Mouse (Mus musculus): ENCODE measurements around the gene Gm12117.

DNA sequence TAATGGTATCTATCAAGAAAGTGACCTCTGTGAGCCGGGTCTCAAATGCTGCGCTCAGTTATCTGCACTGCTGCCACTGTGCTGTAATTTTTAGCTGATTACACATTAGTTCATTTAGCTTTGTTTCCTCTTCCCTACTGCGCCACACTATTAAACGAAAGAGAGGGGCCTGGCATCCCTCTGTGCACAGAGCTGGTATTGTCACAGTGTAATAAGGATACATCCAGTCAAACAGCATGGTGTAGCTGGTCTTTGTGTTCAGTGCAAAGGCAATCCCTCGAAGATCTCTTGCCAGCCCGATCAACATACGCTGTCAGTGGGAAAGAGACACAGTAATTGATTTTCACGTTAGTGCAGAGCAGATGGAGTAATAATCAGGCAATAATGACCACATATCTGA lies 20.6 kb upstream of the Gm12117 start:
- TF ChIP-seq CTCF (conservative IDR thresholded peaks at IDR 0.05; ENCODE audit: low read length) (no peak), NANOG (IDR thresholded peaks at IDR 0.05; ENCODE audit: borderline replicate concordance, low read length) (no peak), POU5F1 (IDR thresholded peaks at IDR 0.05; ENCODE audit: borderline replicate concordance, low read length) (no peak)
